Mouse (Mus musculus) lung, postnatal 14 days (tissue): ENCODE results near the gene Ceacam18.
"Not testable (repeated sequence)": the region's sequence is repeated elsewhere in the genome, so short reads cannot be mapped to it uniquely, and the experiment has no call there.

Experiments used
- DNase-seq: peaks from one replicate; pipeline ENCODE4 v3.0.0; 2021

Ceacam18 gene

GRCm38 (mm10) chr7:43634500-43634899 lies at the start of gene Ceacam18:
Gene Ceacam18 (plus strand): TSS chr7:43634707.
- no peak for DNase-seq

GRCm38 (mm10) chr7:43584790-43585189 lies 49.7 kb upstream of the Ceacam18 start:
- DNase-seq, result no peak

DNA sequence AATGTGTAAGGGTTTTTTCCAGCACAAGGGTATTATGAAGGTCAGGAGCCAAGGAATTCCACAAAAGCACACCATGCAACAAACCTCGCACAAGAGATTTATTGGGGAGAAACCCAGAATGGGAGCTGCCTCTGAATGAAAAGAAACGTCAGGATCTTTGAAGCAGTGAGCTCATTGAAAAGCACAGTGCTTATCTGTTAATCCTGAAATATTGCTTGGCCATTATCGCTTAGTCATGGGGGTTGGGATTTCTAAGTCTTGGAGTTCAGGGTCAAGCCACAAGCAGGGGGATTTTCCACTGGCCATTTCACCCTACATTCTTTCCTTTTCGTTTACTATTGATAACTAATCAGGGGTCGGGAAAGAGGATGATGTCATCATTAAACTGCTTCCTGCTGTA lies 32.6 kb upstream of the Ceacam18 start:
- no peak for DNase-seq

- DNase-seq, result peak; percentile 36
Observed at GRCm38 (mm10) chr7:43606896-43607742, 27.4 kb upstream of the Ceacam18 start, which contains the start of gene Zfp819. Gene Zfp819 (plus strand): TSS chr7:43607169.

- DNase-seq, result no peak
Observed at GRCm38 (mm10) chr7:43607743-43608287, 26.7 kb upstream of the Ceacam18 start.

GRCm38 (mm10) chr7:43608316-43608824 lies 26.1 kb upstream of the Ceacam18 start:
- no peak for DNase-seq

- no peak for DNase-seq
Observed at GRCm38 (mm10) chr7:43613816-43614551, 20.5 kb upstream of the Ceacam18 start.

DNA sequence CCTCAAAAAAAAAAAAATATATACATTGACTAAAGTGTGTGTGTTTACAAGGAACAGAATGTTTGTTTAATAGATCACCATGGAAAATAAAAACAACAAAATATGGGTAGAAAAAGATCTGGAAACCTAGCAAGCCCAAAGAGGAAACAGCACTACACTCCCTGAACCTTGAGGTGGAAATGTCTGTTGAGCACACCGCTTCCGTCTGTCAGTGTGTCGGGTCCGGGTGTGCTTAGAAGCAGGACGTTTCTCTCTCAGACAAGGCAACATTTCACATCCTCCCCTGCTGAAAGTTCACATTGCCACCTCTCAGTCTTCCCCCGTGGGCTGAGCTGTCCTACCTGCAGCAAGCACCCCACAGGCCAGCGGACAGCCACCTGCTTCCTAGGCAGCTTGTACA lies 11.6 kb upstream of the Ceacam18 start:
- no peak for DNase-seq

DNA sequence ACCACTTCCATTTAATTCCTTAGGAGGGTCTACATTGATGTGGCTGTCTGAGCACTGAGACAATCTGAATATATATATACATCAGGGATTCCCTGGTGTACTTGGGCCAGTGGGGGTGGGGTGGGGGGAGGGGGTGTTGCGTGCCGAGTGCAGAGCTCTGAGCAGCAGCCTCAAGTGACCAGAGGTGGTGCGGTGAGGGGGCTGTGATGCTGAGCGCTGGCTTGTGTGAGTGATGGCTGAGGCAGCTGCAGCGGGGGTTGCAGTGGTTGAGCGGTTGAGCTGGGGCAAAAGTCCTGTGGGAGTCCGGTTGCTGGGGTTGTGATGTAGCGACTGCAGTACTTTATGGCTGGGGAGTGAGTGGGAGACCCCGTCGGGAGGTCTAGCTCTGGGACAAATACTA lies 10.7 kb upstream of the Ceacam18 start:
- no peak for DNase-seq

DNA sequence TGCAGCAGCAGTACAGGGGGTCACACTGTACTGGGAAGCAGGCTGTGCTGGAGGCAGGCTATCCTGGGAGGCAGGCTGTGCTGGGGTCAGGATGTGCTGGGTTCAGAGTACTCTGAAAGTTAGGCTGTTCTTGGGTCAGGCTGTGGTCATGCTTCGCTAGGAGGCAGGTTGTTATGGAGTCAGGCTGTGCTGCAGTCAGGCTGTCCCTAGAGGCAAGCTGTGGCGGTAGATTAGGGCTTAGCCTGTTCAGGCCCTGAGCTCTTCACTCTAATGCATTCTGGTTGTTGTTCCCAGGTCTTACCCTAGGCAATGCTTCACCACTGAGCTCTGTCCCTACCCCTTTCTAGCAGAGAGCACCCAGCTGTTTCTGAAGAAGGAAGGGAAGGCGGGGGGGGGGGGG lies 9.4 kb upstream of the Ceacam18 start:
- no peak for DNase-seq

- DNase-seq, result no peak
Observed at GRCm38 (mm10) chr7:43625794-43626422, 8.6 kb upstream of the Ceacam18 start.

DNA sequence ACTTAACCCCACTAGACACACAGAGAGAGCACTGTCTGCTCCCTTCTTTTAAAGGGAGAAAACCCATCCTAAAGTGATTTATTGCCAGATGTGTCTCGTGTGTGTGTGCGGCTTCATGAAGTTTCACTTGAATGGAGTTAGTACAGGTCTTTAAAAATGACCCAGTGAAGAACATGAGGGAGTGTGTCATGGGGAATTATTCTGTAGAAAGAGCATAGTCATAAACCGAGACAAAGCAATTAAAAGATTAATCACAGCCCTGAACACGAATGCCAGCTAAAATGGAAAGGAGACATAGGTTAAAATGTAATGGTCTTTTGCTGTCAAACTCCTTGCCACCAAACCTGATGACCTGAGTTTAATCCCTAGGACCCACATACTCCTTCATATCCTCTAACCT lies 567 bp upstream of the Ceacam18 start:
- DNase-seq, result no peak

DNA sequence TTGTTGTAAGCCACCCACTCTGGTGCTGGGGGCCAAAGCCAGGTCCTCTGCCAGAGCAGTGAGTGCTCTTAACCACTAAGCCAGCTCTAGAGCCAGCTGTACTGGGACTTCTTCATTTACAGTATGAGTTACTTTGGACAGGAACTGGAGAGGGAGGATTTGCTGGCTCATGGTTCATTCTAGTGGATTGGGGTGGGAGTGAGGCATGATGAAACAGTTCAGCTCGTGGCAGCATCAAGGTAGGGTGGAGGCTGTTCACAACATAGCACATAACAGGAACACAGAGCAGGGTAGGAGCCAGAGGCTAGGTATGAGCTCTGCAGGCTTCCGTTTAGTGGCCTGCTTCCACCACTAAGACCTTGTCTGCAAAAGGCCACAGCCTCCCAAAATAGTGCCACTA lies 1.7 kb downstream of the Ceacam18 start:
- no peak for DNase-seq

GRCm38 (mm10) chr7:43637118-43637517 lies 2.6 kb downstream of the Ceacam18 start:
- DNase-seq, result no peak

DNA sequence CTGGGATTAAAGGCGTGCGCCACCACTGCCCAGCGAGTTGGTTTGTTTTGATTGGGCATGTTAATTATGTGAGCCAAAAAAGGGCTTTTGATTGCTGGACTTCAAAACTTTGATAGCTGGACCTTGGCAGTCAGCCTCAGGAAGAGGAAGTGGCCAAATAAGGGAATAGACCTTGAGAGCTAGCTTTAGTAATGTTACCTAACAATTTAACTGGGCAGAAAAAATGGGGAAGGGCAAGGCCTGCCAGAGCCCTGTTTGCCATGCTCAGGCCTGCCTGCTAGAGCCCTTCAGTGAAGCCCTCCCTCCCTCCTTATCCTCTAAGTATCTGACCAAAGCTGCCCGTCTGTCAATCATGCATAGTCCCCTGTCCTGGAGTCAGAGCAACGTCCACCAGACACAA lies 8.1 kb downstream of the Ceacam18 start:
- DNase-seq, result no peak

GRCm38 (mm10) chr7:43643046-43643652 lies 8.6 kb downstream of the Ceacam18 start:
- DNase-seq, result no peak

- no peak for DNase-seq
Observed at GRCm38 (mm10) chr7:43652683-43653082, 18.2 kb downstream of the Ceacam18 start.

DNA sequence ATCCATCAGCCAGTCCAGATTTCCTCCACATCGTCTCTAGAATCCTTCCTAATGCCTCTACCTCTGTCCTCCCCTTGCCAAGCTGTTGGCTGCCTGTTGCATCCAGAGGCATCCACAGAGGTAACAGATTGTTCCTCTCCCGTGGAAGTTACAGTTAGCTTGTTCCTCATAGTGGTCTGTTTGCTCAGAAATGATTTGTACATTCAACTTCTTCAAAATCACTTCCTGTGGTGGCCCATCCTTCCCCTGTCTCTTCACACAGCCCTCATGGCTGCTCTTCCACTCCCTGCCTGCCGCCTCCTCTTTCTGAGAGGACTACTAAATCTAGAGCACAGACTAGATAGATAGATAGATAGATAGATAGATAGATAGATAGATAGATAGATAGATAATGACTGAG lies 20.0 kb downstream of the Ceacam18 start:
- DNase-seq, result no peak

- DNase-seq, result no peak
Observed at GRCm38 (mm10) chr7:43656232-43656631, 21.7 kb downstream of the Ceacam18 start.

DNA sequence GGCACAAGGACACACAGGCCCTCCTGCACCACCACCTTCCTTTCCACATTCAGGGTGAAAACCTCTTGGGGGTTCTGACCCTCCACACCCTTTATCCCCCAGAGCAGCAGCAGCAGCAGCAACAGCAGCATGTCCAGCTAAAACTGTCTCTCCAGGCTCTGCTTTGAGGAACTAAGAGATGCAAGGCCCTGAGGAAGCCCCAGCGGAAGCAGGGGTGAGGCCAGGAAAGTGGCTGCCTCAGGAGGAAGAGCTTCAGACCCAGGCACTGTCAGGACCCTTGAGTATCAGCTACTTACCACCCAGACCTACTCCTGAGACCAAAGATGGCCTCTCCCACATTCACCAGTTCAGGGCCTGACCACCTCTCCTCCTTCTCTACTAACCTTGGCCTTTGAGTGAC lies 25.5 kb downstream of the Ceacam18 start, which contains the start of gene Siglece:
Gene Siglece, minus strand, starts transcription at position 160 of the 400 bp plus-strand sequence.
- DNase-seq, result no peak

DNA sequence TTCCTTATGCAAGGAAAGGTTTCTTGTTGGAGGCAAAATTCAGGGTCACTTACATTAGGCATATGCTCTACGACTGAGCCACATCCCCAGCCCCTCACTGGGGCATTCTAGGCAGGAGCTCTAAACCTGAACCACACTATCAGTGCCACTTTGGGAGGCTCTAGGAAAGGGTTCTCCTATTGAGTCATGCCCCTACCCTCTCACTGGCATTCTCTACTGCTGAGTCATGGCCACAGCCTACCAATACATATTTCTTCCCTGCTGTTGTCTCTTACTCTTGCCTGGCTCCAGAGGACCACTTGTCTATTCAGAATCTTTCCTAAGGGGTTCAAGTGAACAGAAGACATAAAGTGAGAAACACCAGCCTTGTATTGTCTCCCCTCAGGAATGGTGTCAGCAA lies 28.3 kb downstream of the Ceacam18 start:
- DNase-seq, result no peak

DNA sequence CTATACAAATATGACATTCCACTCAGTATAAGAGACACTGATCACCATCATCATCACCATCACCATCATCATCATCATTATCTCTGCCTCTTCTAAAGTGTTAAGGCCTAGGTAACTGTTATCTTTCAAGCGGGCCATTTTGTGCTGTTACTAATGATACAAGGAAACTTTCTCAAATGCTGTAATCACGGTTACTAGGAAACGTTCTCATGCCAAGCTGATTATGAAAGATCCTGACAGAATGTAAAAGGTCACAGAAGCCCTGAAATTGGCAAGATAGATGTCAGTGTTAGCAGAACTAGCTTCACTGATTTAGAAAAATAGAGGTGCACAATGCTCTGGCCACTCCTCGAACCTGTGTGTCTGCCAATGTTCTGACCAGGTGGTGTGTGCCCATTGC lies 32.7 kb downstream of the Ceacam18 start:
- DNase-seq, result not testable (repeated sequence)

DNA sequence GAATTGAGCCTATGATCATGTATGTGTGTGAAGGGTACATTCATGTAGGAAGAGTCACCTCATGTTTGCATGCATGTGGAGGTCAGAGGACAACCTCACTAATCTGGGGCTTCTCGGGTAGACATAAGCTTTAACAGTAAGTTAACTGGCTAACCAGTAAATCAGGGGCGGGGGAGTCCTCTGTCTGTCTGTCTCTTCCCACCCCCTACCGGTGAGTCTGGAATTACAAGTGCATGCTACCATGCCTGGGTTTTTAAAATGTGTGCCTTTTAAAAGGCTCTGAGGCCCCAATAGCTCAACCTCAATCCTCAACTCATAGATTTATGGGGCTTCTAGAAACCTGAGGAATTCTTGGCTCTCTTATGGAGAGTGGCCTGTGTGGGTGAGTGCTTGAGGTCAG lies 34.1 kb downstream of the Ceacam18 start:
- no peak for DNase-seq
